12 mouse cellular contexts compared by ENCODE assay signal in genomic region chr13:37689127-37689777, GRCm38 (mm10).
"Had no signal": no experiment of that assay in that cellular context is flagged by ENCODE, and none has a peak within 500 bp of the region (broad histone marks: within the 10 kb centered on the region; RNA-seq: fewer than 3 reads in every experiment).

No protein-coding gene starts in this region.

- H3K27me3 ChIP-seq: kidney, embryonic 15.5 days; liver, embryonic 15.5 days; lung, embryonic 15.5 days; neural tube, embryonic 15.5 days had no signal

- H3K4me1 ChIP-seq: kidney, embryonic 15.5 days; limb, embryonic 10.5 days; liver, embryonic 15.5 days; lung, embryonic 15.5 days; midbrain, embryonic 10.5 days; neural tube, embryonic 15.5 days had no signal

- H3K27ac ChIP-seq: kidney, embryonic 15.5 days; left cerebral cortex, adult 2 months; limb, embryonic 10.5 days; liver, embryonic 15.5 days; lung, embryonic 15.5 days; midbrain, embryonic 10.5 days; neural tube, embryonic 15.5 days; stomach, postnatal 0 days had no signal

- DNase-seq: kidney, adult 2 months; kidney, postnatal 14 days; midbrain, embryonic 14.5 days had no signal

- H3K9me3 ChIP-seq: kidney, embryonic 15.5 days; limb, embryonic 10.5 days; liver, embryonic 15.5 days; lung, embryonic 15.5 days; midbrain, embryonic 10.5 days; neural tube, embryonic 15.5 days had no signal

- H3K36me3 ChIP-seq: kidney, embryonic 15.5 days; limb, embryonic 10.5 days; liver, embryonic 15.5 days; lung, embryonic 15.5 days; midbrain, embryonic 10.5 days; neural tube, embryonic 15.5 days had no signal

- H3K4me3 ChIP-seq: kidney, embryonic 15.5 days; left cerebral cortex, adult 2 months; limb, embryonic 10.5 days; liver, embryonic 15.5 days; lung, embryonic 15.5 days; midbrain, embryonic 10.5 days; myocyte; neural tube, embryonic 15.5 days had no signal

- H3K4me2 ChIP-seq: kidney, embryonic 15.5 days; liver, embryonic 15.5 days; lung, embryonic 15.5 days; neural tube, embryonic 15.5 days had no signal

- H3K9ac ChIP-seq: kidney, embryonic 15.5 days; liver, embryonic 15.5 days; lung, embryonic 15.5 days; neural tube, embryonic 15.5 days had no signal
